Mouse (Mus musculus) gastrocnemius, postnatal 14 days (tissue): Measurements from ENCODE around the gene Gm20388. TPM values are rescaled to one million over a fixed set of nuclear protein-coding genes. Genes with fewer than 3 reads are reported as not detected.

Experiments
- DNase-seq: peaks from one replicate; pipeline ENCODE4 v3.0.0; 2021; ENCODE audit warnings: mixed read lengths
- intact Hi-C: fragments of 180-260 bp; cut with DNase I; formaldehyde crosslinking; loops from one replicate; pipeline ENCODE4 v1.15.1; 2025; ENCODE audit warnings: low total_unique reads
- total RNA-seq, 2 experiments: library from RNA; stranded (reverse); gene quantifications; 2 replicates each; pipeline ENCODE4 v1.2.3; 2021

Gene Gm20388
- total RNA-seq, 2 experiments from 2014 or later = 5.6 to 6.0 TPM

DNA sequence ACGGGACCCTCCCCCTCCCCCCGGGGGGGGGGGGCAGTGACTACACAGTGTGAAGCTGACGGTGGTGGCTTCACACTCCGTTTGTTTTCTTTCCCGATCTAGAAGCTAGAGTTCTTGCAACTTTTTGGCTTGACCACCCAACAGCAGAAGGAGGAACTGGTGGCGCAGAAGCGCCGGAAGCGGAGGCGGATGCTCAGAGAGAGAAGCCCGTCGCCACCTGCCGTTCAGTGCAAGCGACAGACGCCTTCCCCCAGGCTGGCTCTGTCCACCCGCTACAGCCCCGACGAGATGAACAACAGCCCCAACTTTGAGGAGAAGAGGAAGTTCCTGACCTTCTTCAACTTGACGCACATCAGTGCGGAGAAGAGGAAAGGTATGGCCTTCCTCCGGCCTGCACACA is 661.9 kb downstream of the Gm20388 start:
- intact Hi-C loops = no loop called here
- DNase-seq = no peak

DNA sequence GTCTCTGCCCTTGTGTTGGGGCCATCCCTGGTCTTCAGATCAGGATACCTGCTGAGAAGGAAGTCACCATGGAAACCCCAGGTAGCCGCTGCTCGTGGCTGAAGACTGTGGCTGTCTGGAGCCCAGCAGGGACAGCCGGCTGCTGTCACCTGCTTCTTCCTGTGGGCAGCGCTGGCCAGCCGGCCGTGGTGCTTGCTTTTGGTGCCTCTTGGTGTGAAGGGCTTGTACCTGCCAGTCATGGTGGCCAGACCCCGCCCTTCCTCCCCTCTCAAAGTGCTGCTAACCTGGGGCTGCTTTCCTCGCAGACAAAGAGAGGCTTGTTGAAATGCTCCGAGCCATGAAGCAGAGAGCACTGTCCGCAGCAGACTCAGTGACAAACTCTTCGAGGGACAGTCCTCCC is 663.2 kb downstream of the Gm20388 start:
- no peak for DNase-seq
- intact Hi-C loops = no loop called here

DNA sequence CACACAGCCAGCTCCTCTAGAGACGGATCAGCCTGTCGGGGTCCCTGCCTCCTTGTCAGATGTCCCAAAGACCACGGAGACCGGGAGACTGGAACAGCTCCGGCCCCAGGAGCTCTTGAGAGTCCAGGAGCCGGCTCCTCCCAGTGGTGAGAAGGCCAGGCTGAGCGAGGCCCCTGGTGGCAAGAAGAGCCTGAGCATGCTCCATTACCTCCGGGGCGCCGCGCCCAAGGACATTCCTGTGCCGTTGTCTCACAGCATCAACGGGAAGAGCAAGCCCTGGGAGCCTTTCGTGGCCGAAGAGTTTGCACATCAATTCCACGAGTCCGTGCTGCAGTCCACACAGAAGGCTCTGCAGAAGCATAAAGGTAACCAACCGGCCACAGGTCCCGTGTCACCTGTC is 664.3 kb downstream of the Gm20388 start:
- no peak for DNase-seq
- intact Hi-C loops = no loop called here

DNA sequence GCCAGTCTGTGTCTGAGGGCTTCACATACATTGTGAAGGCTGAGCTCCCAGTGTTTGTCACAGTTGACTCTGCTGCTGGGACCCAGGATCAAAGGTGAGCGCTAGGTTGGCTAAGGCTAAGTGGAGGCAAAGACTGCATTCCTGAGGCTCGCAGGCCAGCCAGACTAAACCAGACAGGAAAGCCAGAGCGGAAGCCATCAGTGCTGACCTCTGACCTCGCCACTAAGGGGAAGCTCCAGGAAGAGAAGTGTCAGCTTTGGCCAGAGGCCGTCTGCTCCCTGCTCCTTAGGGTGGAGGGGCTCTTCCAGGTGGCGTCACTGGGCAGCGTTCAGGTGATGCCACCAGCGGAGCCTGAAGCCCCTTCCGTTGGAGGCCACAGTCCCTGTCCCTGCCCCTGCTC is 665.2 kb downstream of the Gm20388 start:
- intact Hi-C loops = no loop called here
- no peak for DNase-seq

DNA sequence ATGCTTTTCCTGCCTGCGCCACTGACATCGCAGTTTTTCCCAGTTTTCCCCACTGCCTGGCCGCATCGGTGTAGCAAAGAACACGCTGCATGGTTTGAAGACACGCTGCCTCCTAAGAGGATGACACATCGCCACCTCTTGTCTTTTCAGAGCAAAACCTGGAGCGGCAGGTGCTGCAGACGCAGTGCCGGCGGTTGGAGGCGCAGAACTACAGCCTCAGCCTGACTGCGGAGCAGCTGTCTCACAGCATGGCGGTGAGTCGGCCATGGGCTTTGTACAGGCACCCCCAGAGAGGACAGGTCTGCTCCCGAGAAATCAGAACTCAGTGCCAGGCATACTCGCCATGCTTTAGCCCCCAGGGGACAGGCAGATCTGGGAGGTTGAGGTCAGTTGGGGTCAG is 667.2 kb downstream of the Gm20388 start:
- no peak for DNase-seq
- intact Hi-C loops = no loop called here

DNA sequence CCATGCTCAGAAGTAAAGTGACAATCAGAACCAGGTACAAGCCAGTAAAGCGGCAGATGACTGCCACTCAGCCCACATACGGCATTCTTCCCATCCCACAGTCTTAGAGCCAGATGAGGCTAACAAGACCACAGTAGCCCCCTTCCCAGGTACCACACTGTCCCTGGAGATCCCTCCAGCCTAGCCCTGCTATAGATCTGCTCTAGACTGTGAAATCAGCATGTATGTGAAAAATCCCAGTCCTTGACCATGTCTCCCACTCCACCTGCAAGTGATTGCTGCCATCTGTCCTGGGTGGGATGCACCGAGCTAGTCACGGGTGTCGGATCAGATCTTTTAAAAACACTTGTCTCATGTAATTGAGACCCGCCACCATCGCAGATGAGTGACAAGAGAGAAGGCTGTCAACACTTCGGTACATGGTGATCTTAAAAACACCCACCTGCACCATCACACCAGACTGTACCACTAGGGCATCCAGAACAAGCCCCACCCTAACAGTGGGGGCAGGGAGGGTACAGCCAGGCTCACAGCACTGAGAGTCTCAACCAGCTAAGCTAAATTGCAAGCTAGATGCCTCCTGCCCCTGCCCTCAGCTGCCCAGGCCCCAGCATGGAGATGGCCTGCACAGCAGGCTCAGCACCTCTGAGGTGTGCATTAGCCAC is 669.8 kb downstream of the Gm20388 start:
- no peak for DNase-seq
- intact Hi-C loops = no loop called here

DNA sequence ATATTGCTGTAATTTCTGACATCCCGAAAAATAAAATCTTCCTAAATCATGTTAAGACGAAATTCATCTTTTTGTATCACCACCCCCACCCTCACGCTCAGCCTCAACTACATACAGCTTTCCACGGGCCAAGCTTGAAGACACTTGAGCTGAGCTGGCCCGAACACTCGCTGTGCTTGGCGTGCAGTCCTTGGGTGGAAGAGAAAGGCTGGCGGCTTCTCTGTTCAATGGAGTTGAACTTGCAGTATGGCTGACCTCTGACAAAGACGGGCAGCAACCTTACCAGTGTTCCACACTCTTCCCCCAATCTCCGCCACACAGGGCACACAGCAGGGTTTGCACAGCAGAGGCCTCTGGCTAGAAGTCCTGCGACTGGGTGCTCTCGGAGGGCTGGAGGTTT is 670.7 kb downstream of the Gm20388 start:
- no peak for DNase-seq
- intact Hi-C loops = no loop called here

DNA sequence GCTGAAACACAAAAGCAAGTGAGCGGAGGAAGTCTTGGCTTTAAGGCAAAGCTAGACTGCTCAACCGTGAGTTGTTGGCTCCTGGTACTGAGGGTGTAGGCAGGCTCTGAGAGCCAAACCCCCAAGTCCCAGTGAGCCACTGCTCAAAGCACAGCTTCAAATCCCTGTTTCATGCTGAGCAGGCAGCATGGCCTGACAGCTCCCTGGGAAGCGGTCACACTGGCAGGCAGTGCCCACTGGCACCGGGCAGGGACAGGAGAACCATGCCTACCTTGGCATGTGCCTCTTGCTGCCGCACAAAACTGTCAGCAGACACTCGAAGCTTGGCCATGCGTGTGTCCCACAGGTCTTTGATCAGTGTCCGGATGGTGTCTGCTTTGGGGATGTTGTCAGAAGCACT is 671.2 kb downstream of the Gm20388 start:
- no peak for DNase-seq
- intact Hi-C loops = no loop called here

DNA sequence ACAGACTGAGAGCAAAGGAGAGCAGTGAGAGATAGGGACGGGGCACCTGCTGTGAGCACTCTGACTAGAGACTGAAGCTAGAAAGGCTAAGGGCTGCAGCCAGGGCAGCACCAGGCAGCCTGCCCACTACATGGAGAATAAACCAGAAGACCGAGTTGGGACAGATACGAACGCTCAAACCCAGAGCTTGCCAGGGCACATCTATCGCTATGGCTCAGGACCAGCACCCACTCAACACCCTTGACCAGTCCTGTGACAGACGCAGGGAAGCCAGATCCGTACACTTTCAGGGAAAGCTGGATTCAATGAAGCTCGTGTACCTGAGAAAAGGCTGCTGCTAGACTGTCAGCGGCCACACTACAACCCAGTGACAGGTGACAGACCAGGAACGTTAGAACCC is 674.9 kb downstream of the Gm20388 start:
- DNase-seq = no peak
- intact Hi-C loops = no loop called here

DNA sequence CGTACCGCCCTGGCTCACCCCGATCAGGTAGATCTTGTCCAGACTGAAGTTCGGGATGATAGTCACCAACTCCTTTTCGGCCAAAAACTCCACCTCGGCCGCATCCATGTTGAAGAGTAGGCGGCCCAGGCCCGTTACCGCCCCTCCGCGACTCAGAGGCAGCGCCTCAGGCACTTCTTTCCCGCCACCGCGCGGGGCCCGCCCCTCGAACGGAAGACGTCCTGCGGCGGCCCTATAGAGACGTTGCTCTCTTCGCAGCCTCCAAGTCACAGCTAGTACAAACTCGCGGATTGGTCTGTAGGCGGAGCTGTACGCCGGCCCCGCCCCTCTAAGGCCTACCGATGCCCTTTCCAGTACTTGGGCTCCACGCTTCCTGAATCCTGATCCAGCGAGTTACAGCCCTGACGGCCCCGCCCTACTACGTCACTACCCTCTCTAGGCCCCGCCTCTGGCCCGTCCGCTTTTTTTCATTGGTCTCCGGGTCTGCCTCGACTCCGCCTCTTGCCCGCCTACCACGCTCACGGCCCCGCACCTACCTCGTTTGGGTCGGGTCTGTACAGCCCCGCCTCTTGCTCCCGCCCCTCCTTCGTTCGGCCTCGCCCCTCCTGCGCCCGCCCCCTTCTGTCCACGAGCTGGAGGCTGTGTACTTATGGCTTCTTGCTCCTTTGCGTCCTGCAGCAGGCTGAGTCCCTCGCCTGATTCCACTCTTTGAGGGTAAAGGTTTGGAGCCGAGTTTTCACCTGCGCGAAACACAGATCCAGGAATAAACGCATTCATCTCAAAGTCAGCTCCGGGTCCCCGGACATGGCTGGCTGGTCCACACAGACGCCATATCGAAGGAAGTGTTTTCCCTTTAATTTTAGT is 678.5 kb downstream of the Gm20388 start, which contains the start of gene Gins2:
Gins2 (minus strand) TSS at position 397 of the 864 bp plus-strand sequence.
- intact Hi-C loops = no loop called here
- DNase-seq = peak; percentile 98

DNA sequence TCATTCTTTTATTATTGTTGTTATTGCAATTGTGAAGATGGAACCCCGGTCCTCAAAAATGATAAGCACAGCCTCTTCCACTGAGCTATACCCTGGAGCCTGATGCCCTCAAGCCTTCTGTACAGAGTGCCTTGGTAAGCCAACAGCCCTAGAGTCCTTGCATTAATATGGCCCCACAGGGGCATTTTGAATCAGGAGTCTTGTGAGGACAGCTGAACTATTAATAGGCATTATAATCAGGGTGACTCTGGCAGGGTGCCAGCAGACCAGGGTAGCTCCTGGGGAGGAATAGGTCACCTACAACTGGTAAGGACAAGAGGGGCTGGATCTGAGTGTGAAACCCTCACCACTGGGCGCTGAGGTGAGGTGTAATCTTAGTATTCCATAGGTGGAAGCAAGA is 679.3 kb downstream of the Gm20388 start:
- DNase-seq = peak; percentile 48
- intact Hi-C loops = loop anchor here (10.0 kb wide), 1 partner anchor 415 kb away; the partner anchor contains the start of gene Fam92b

DNA sequence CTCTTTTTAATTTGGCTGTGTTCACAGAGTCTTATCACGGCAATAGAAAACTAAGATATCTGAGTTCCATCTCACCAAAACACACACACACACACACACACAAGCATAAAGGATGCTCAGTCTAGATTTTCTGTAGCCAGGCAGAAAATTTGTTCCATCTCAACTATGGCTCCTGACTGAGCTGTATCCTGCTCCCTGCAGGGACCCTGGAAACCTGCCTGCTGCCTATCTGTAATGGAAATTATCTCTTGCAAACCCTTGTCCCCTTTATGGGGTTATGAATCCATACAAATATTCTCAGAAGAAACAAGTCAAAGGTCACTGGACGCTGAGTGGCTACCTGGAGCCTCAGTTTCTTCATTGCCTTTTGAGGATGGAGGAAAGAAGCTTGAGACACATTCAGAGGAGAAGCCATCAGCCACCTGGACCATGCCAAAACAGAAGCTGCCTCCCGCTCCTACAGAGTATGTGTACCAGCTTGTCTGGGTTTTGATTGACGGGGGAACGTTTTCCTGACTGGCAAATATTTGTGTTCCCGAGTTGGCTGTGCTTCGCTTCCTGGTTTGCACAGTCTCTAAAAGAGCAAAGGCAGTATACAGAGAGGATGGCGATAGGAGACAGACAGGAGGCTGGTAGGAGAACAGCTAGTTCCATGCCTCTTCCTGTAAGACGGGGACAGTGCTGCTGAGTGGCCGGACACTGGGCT is 681.1 kb downstream of the Gm20388 start:
- DNase-seq = no peak
- intact Hi-C loops = loop anchor here (10.0 kb wide), 1 partner anchor 417 kb away; the partner anchor contains the start of gene Fam92b

DNA sequence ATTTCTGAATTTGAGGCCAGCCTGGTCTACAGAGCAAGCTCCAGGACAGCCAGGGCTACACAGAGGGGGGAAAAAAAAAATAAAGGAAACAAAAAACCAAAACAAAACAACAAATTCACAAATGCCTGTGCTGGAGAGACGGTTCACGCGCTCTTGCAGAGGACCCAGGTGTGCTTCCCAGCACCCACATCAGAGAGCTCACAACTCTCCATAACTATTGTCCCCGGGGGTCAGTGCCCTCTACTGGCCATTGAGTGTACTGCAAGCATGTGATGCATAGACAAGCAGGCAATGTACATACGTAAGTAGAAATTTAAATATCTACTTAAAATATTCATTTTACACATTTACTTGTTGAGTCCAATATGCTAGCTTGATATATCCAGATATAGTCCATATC is 683.9 kb downstream of the Gm20388 start:
- no peak for DNase-seq
- intact Hi-C loops = loop anchor here (10.0 kb wide), 1 partner anchor 420 kb away; the partner anchor contains the start of gene Fam92b

DNA sequence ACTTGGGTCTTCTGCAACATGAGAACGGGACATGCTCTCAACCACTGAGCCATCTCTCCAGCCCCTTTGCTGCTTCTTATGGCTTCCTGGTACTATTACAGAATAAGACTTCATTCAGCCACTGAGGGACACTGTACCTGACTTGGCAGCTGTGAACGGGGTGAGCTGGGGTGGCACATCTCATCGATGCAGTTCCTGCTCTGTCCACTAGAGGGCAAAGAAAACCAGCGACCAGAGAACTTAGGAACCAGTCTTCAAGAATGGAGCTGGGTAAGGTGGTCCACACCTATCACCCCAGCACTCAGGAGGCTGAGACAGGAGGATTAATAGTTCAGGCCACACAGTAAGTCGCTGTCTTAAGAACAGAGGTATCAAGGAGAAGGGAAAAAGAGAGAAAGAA is 685.3 kb downstream of the Gm20388 start:
- DNase-seq = peak; percentile 39
- intact Hi-C loops = loop anchor here (10.0 kb wide), 1 partner anchor 421 kb away; the partner anchor contains the start of gene Fam92b

DNA sequence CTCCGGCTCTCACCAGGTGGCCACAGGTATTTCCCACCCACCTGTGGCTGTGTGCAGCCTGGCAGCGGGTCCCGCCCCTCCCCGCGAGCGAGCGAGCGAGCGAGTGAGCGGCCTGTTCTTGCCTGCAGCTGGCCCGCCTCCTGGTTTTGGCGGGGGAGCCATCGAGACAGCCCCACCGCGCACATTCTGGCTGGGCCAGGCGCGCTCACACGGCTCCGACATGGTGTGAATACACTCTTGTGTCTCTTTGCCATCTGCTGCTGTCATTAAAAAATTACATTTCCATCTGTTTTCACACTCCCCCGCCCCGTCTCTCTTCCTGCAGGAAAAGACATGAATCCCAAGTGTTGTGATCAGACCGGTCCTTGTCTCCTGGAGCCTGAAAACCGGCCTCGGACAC is 687.9 kb downstream of the Gm20388 start:
- DNase-seq = peak; percentile 58
- intact Hi-C loops = loop anchor here (10.0 kb wide), 1 partner anchor 424 kb away; the partner anchor contains the start of gene Fam92b

DNA sequence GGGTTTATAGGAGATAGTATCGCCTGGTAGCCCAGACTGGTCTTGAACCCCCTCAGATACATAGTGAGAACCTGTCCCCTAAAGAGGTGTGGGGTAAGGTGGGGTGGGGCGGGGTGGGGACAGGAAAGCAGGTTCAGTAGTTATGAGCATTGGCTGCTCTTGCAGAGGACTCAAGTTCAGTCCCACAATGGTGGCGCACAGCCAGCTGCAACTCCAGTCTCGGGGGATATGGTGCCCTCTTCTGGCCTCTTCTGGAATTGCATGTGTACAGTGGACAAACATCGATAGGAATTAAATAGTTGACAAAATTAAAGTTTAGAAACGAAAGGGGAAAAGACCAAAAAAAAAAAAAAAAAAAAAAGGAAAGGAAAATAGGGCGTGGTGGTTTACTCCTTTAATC is 688.9 kb downstream of the Gm20388 start:
- intact Hi-C loops = loop anchor here (10.0 kb wide), 1 partner anchor 425 kb away; the partner anchor contains the start of gene Fam92b
- peak; percentile 83 for DNase-seq

DNA sequence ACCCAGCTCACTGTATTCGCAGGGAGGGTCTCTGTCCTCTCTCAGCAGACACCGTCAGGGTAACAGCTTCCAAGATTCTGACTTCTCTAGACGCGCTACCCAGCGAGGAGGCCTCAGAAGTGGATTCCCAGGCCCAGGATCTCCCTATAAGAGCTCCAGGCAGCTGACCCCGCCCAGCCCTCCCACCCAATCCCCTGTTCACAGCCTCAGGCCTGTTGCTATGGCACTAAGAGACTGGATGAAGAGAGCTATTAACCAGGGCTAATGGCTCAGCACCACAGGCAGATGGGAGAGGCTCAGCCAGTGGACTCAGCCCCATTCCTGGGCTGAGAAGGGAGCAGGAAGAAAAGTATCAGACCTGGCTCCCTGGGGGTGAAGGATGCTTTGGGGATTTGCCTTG is 692.0 kb downstream of the Gm20388 start:
- intact Hi-C loops = no loop called here

DNA sequence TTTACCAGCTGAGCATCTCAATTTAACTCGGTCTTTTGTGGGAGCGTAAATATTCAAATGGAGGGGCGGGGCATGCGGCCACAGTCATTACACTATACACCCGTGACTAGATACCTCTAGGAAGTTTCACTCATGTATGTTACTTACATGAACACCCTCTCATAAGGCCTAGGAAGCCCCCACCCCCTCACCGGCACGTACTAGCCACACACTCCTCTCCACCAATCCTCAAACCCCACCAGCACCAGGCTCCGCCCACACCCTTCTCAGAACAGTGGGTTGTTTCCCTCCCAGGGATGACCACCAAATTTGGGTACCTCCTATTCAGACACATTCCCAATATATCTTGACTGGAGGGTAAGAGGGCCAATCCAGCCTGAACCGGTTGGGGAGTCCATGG is 696.8 kb downstream of the Gm20388 start:
- intact Hi-C loops = no loop called here

More for the DNA sequence above, 692.0 kb downstream of the Gm20388 start:
- no peak for DNase-seq

DNA sequence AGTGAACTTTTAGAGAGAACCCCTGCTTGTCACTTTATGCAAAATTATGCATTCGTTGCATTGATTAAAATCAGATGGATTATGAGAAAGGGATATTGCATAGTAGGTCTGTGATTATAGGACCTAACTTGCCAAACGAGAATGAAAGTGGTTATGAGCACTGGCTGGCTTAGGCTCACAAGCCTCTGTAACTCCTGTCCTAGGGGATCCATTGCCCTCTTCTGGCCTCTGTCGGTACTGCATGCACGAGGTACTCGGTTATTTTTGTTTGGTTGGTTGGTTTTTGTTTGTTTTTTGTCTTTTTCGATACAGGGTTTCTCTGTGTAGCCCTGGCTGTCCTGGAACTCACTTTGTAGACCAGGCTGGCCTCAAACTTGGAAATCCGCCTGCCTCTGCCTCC is 697.2 kb downstream of the Gm20388 start:
- DNase-seq = peak; percentile 75
- intact Hi-C loops = no loop called here

More for the DNA sequence above, 696.8 kb downstream of the Gm20388 start:
- DNase-seq = no peak

DNA sequence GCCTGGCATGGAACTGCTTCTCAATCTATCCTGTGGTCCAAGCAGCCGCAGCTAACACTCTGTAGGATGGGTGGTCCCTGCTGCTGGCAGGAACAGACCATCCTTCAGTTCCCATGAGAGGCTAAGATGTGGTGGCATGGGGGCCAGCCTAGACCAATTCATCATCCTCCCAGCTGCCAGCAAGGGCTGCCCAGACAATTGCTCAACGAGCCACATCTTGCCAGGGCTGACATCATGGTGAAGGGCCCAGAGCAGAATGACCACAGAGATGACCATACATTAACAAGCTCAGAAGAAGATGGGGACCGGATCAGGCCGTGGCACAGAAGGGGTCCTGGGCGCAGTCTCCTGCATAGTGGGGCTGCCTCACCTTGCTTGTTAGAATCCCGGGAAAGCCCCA is 700.2 kb downstream of the Gm20388 start:
- no peak for DNase-seq
- intact Hi-C loops = no loop called here
